Mouse (Mus musculus) embryo, embryonic 10.5 days (tissue): Measurements from ENCODE around the gene Cenpf.
A peak's percentile ranks its signal among the peaks of the same experiment; 100 is the strongest.
"Not testable (repeated sequence)": the region's sequence is repeated elsewhere in the genome, so short reads cannot be mapped to it uniquely, and the experiment has no call there.

Experiments used
- DNase-seq: peaks from one replicate; pipeline ENCODE4 v3.0.0-alpha.2; 2015; ENCODE audit warnings: low spot score

The Cenpf gene

GRCm38 (mm10) chr1:189694391-189694790 lies 6.5 kb upstream of the Cenpf start:
- no peak for DNase-seq

DNA sequence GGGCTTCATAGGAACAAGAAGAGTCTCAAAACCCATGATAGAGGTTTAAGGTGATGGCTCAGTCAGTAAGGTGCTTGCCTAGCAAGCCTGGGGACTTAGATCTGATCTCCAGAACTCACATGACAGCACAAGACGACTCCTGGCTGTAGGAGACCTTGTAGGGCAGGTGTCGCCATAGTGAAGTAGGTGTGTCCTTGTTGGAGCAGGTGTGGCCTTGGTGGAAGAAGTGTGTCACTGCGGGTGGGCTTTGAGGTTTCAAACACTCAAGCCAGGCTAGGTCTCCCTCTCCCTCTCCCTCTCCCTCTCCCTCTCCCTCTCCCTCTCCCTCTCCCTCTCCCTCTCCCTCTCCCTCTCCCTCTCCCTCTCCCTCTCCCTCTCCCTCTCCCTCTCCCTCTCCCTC lies 4.6 kb upstream of the Cenpf start:
- not testable (repeated sequence) for DNase-seq

DNA sequence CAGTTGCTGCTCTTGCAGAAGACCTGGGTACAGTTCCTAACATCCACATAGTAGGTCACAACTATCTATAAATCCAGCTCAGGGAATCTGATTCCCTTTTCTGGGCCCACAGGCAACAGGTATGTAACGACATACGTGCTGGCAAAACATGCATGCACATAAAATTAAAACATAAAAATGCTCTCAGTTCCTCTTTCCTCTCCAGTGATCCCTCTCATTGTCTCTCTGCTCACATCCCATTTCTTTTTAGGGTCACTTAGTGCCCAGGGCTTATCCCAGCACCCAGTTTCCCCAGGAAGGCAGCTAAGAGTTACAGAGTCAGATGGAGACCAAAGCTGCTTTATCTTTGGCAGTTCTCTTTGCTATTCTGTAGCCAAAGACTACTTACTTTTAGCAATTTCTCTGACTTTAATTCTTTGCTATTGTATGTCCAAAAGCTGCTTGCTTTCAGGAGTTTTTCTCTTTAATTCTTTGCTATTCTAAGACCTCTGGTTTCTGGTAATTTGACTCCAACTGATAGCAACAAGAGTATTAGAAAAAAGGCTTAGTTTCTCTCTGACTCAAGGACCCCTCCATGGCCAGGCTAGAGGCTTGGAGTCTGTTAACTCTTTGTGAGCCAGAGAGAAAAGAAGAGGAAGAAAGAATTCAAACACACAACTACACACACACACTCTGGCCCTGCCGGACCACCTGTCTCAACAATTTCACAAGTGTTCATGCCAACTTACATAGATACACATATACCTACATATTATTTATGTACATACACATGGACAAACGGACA lies 1.4 kb upstream of the Cenpf start:
- peak; percentile 57 for DNase-seq

DNA sequence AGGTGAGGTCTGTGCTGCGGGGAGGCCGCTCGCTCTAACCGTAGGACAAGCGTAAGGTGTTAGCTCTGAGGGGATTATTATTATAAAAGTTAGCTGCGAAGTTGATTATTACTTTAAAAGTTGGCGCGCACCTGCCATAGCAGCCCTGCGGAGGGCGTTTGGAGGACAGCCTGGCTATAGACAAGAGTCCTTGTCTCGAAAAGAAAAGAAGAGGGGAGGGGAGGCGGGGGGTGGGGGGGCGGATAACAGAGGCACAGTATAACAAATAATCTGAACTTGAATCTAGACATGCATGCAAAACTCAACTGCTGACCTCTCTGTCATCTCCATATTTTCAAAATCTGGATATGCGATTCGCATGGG lies 483 bp upstream of the Cenpf start:
- no peak for DNase-seq

DNA sequence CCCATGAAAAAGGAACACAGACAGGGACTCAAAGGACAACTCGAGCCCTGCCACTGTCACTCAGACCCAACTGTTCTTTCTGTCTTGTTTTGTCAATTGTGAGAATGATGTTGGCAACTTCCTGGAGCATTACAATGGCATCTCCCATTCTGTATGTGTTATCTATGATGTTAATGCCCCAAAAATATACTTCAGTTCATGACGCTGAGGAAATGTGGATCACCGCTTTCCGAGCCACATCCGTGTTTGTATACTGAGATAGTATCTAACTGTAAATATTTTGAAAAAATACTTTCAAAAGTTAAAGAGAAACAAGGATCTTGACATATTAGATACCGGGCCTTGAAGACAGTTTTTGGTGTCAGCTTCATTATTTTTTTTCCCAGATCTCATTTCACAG lies 1.9 kb downstream of the Cenpf start:
- no peak for DNase-seq

- no peak for DNase-seq
Measured at GRCm38 (mm10) chr1:189684786-189685415, 3.0 kb downstream of the Cenpf start.

DNA sequence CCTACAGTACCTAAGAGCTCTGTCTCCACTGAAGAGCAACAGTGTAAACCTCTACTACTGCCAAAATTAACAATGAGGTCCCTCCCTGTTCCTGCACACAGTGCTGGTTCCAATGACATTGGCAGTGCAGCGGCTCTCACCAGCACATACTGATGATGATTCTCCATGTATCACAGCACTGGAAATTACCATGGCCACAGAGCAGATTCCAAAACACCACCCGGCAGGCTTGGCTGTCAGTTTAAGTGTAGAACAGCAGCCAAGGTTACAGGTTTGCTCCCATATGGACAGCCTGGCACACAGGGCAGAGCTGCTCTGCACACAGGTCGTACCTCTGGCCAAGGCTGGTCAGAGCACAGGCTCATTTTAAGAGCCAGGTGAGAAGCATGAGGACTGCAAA lies 8.3 kb downstream of the Cenpf start:
- no peak for DNase-seq

GRCm38 (mm10) chr1:189675953-189676352 lies 11.9 kb downstream of the Cenpf start:
- no peak for DNase-seq

GRCm38 (mm10) chr1:189675421-189675820 lies 12.5 kb downstream of the Cenpf start:
- peak; percentile 33 for DNase-seq

DNA sequence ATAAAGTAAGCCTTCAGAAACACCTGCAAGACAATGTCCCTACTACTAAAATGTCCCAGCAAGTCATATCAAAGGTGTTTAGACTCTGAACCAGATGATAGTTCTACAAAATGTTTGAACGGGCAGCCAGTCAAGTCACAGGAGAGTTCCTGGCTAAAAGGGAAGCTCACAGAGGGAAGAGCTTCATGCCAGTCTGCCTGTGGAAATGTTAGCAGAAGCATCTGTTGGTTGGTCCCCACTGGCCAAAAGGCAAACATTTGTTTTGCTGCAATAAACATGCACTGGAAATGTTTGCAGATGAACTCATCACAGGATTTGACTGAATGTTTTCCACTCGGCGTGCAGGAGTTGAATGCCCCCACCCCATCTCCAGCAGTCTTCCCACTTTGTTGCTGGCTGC lies 21.9 kb downstream of the Cenpf start:
- no peak for DNase-seq

- no peak for DNase-seq
Measured at GRCm38 (mm10) chr1:189664873-189665144, 23.1 kb downstream of the Cenpf start.

- DNase-seq, result no peak
Measured at GRCm38 (mm10) chr1:189664061-189664872, 23.6 kb downstream of the Cenpf start.

DNA sequence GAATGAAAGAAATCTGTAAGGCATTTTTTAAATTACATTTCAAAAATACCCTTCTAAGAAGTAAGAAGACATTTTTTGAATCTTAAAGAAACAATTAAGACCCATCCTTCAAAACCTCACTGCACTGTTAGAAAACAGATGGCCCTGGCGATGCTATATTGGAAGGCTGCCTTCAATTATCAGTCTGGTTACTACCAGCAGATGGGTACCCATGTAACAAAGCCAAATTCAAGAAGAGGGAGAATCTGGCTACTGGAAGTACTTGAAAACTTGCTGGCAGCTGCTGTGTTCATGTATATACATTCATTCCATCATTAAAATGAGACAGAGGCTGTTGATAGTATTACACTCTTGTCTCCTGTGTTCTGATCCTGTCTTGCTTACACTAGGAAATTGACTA lies 24.4 kb downstream of the Cenpf start:
- no peak for DNase-seq

GRCm38 (mm10) chr1:189661856-189662255 lies 26.0 kb downstream of the Cenpf start:
- DNase-seq, result peak; percentile 73

DNA sequence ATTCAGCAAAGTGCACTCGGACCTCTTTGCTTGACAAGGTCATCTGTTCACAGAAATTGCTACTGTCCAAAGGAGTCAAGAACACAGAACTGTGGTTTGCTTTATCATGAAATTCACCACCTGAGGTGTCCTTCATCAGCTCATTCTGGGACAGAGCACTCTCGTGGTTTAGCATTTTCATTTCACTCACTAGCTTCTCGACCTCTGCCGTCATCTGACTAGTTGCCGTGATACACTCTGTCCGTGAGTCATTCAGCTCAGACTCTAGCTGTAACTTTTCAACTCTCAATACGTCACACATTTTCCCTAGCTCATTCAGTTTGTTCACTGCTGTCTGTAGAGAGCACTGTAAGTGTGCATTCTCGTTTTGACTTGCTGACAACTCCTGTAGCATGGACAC lies 30.5 kb downstream of the Cenpf start:
- DNase-seq, result no peak

DNA sequence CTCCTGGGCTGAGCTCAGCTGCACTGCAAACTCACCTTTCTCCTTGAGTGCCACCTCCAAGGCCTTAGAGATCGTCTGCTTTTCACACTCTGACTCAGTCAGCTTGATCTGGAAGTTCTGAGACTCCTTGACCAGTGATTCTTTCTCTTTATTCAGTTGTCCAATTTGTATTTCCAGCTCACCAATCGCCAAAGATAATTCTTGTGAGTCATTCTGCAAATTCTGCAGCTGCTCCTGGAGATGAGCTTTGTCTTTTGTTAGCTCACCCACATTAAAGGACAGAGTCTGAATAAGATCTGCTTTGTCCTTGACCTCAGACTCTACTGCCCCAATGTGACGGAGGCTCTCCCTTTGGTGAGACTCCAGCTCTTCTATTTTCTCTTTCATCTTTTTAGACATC lies 34.1 kb downstream of the Cenpf start:
- no peak for DNase-seq

- DNase-seq, result no peak
Measured at GRCm38 (mm10) chr1:189646597-189646996, 41.3 kb downstream of the Cenpf start.

- DNase-seq, result no peak
Measured at GRCm38 (mm10) chr1:189645371-189645770, 42.5 kb downstream of the Cenpf start.

- DNase-seq, result no peak
Measured at GRCm38 (mm10) chr1:189644700-189645345, 43.1 kb downstream of the Cenpf start.

DNA sequence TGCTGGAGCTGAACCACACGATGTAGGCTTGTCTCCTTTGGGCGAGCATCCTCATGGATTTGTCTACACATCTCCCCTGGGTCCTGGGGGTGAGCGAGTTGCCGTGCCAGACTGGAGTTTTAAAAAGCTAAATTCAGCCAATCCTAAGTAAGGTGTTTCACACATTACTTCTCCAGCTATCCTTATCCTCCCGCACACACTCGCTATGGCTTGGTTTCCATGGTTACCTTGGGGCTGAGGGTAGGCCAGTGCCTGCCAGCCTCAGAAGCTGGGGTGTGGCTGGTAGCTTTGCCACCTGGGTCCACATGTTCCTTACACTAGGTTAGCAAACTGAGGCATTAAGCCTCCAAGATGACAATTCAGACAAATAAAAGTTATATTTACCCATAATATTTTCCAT lies 48.3 kb downstream of the Cenpf start:
- DNase-seq, result no peak

GRCm38 (mm10) chr1:189633791-189634190 lies 54.1 kb downstream of the Cenpf start:
- no peak for DNase-seq

DNA sequence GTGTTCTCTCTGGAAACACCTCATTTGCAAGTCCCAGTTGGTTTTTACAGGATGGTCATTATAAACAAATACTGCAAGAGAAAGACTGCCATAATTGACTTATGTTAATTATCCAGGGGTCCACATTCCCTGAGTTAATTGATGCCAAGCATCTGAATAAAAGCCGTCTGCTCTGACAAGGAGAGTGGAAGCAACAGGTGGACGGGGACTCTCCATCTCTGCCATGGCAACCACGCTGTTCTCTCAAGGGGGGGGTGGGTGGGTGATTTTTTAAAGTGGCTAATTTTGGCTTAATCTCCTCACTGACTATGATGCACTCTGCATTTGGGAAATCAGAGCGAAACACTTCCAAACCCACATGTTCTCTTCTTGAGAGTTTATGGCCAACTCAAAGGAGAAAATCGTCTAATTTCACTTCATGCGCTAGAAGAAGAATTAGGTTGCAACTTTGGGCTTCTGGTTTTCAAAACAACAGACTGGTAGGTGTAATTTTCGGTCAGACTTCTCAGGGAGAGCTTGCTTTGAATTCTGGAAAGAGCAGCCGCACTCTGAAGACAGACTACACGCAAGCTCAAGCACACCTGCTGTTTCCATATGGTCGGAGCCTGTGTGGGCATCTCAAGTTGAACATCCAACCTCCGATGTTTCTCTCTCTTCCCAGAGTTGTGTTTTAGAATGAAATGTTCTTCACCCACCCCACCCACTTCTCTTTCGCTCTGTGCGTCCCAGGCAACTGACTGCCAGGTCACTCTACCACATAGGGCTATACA lies 55.8 kb downstream of the Cenpf start:
- DNase-seq, result no peak
